Mouse (Mus musculus) neural tube, embryonic 10.5 days (tissue): ENCODE results near the gene A030003K21Rik.
"Not testable (repeated sequence)": the region's sequence is repeated elsewhere in the genome, so short reads cannot be mapped to it uniquely, and the experiment has no call there.

Experiments used
- DNase-seq: peaks from one replicate; pipeline ENCODE4 v3.0.0-alpha.2; 2017; ENCODE audit warnings: low spot score; ENCODE audit errors: extremely low spot score

A030003K21Rik gene

GRCm38 (mm10) chr1:82943295-82943694, at the start of gene A030003K21Rik:
TSS of gene A030003K21Rik (minus strand) at chr1:82943388.
- DNase-seq, result not testable (repeated sequence)

DNA sequence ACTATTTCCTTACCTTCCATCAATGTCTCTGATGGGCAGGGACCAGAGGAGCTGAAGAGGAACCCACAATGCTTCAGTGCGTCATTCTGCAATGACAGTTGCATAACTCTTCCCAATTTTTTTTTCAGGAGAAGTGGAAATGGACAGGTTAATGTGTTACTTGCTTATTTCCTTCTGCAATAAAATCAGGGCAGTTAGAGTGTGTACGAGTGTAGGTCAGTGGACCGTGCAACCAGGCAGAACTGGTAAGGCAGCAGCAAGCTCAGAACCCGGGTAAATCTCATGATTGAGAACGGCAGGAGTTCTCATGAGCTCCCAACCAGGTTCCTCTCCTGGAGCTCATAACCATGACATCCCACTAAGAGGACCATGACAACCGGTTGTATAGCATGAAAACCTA, 48.9 kb upstream of the A030003K21Rik start:
- no peak for DNase-seq

DNA sequence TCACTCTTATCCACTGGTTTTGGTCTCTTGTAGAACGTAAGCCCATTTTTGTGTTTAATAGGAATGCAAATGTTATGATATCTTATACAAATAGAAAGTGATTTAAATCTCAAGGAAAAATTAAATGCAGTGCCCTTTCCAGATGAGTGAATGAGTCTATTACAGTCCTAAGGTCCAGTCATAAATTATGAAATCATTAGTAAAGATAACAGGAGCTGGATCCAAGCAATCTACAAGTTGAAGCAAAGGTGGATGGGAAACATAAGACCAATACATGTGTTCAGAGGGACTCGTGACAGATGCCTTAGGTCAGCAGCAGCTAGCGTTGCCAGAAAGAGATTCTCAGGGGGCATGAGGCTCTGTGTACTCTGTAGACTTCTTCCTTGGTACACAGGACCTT, 48.4 kb upstream of the A030003K21Rik start:
- no peak for DNase-seq

DNA sequence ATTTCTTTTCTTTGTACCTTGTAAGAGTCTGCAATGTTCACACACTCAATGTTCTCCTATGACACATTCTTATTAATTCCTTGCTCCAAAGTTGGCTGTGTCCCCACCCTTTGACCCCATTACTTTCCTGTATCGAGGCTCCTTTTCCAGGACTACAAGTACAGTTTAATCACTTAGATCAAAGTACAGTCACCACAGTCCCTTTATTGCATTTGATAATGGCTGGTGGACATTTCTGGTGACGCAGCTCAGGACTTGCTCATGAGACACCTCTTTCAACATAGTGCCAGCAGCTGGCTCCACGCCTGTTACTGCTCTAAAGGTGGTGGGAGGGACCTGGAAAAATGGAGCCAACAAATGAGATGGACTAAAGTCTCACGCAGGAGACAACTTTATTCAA, 47.9 kb upstream of the A030003K21Rik start:
- DNase-seq, result no peak

- no peak for DNase-seq
Measured at GRCm38 (mm10) chr1:82987530-82988198, 44.5 kb upstream of the A030003K21Rik start.

DNA sequence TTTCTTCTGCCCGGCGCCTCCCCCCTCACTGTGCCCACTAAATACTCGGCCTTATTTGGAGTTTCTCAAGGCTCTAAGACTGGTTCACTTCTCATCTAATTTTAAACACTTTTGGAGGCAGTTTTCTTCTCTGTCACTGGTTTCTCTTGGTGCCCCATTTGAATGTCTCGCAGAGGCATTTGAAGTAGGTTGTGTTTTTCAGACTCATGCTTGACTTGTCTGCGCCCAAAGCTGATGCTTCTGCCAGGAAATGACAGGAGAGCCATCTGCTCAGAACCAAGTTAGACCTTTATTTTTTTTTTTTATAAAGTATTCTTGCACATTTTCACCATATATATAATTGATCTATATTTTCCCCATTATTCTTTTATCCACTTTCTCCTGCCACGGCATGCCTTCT, 43.5 kb upstream of the A030003K21Rik start:
- no peak for DNase-seq

- DNase-seq, result no peak
Measured at GRCm38 (mm10) chr1:82977840-82978239, 34.7 kb upstream of the A030003K21Rik start.

GRCm38 (mm10) chr1:82975750-82976149, 32.6 kb upstream of the A030003K21Rik start:
- DNase-seq, result no peak

DNA sequence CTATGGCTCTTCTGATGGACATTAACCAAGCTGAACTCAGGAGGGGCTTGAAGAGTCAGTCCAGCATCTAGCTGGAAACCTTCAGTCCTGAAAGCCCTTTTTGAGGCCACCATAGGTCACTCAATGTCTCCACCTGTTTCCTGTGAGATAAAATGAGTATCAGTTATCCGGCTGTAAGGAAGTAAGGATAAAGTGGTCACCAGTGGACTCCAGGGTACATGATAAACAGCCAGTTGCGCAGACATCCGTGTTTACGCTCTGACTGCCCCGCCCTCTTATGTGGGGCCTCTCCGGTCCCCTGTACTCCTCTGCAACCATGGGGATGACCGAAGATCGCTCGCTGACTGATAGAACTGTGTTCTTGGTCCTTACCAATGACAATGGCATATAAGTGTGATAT, 31.2 kb upstream of the A030003K21Rik start:
- DNase-seq, result no peak

DNA sequence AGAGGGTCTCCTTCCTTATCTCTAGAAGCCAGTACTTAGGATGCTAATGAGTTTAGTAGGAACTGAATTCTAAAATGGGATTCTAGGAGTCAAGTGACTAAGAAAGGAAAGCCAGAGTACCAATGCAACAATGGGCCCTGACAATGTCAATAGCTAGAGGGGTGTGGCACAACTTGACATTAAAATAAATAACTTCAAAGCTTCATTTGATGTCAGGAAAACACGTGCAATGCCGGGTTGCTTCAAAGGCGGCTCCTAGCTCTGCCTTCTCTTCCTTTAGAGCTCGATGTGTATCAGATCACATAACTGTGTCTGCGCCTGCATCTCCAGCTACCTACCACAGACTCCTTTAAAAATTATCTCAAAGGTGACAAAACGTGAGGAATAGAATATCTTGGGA, 30.7 kb upstream of the A030003K21Rik start:
- DNase-seq, result no peak

DNA sequence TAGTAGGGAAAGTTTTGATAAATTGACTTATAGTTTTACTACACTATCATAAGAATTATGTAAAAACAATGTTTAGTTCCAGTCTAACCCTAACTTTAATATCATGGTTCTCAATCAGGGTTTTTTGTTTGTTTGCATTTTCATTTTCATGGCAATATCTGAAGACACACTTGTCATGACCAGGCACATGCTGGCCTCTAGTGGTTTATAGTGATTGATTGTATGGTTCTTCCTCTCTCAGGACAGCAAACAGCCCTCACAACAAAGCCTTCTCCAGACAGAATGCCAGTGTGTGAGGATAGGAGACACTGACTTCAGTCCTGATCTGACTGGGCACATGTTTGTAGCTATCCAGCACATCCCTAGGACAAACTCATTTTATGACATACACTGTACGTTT, 30.1 kb upstream of the A030003K21Rik start:
- no peak for DNase-seq

DNA sequence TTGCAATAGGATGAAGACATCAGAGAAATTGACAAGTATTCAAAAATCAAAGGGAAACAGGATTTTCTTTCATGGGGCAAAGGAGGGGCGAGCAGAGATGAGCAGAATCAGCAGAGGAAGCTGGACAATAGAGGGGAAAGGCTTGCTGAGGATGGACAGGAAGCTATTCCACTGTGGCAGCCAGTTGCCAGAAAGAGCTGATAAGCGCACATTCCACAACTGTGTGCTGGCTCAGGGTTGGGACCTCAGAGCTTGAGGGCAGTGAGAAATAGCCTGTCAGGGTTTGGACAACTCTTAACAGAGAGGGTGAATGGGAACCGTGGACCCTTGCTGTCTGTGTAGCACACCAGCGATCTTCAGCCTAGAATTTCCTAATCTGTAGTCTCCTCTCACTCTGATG, 28.9 kb upstream of the A030003K21Rik start:
- DNase-seq, result no peak

- DNase-seq, result no peak
Measured at GRCm38 (mm10) chr1:82966413-82966812, 23.2 kb upstream of the A030003K21Rik start.

DNA sequence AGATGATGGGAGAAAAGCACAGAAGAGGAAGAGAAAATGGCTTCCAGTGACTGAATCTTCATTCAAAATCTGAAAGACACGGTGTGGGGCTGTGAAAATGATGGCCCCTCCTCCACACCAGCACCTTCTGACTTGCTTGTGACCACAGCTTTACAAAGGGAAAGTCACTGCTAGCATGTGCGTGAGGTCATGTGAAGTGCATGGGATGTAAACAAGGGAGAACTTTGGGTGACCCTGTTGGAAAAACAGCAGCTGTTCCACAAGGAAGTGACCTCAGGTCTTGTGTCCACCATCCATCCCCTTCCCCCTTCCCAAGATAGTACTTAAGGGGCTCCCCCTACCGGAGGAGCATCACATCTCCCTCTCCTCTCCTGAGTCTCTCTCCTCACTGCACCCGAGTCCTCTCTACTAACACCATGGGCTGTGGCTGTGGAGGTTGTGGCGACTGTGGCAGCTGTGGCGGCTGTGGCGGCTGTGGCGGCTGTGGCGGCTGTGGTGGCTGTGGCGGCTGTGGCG, 16.7 kb upstream of the A030003K21Rik start, which contains the start of gene Gm47955:
Gene Gm47955, plus strand, starts transcription at position 417 of the 516 bp plus-strand sequence.
- DNase-seq, result no peak

GRCm38 (mm10) chr1:82955913-82956312, 12.7 kb upstream of the A030003K21Rik start, which contains the start of gene Gm7544:
TSS of gene Gm7544 (minus strand) at chr1:82956013.
- DNase-seq, result not testable (repeated sequence)

GRCm38 (mm10) chr1:82948601-82949000, 5.4 kb upstream of the A030003K21Rik start:
- no peak for DNase-seq

DNA sequence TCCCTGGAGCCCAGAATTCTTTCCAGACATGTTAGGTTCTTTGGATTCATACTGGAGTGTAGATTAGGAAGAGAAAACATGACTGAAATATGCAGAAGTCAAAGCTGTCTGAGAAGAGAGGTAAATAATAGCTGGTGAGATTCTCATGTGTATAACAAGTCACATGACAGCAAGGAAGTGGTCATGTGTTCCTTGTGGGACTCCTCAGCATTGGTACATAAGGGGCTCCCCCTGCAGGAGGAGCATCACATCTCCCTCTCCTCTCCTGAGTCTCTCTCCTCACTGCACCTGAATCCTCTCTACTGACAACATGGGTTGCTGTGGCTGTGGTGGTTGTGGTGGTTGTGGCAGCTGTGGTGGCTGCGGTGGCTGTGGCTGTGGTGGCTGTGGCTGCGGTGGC, 2.8 kb upstream of the A030003K21Rik start:
- not testable (repeated sequence) for DNase-seq

DNA sequence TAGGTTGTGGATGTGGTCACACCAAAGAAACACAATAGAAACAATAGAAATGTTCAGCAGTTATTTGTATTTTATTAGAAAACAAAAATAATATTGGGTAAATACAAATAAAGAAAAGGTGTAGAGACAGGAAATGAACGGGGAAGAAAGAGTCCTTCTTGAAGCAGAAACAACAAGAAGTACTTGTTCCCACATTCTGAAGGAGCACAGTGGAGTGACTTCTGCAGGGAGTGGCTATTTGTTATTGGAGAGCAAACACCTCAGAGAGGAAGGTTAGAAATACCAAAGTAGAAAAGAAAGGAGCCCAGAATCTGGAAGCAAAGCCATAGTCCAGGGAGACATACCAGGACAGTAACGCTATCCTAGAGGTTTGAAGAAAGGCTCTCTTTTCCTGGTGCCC, 683 bp downstream of the A030003K21Rik start:
- DNase-seq, result not testable (repeated sequence)

DNA sequence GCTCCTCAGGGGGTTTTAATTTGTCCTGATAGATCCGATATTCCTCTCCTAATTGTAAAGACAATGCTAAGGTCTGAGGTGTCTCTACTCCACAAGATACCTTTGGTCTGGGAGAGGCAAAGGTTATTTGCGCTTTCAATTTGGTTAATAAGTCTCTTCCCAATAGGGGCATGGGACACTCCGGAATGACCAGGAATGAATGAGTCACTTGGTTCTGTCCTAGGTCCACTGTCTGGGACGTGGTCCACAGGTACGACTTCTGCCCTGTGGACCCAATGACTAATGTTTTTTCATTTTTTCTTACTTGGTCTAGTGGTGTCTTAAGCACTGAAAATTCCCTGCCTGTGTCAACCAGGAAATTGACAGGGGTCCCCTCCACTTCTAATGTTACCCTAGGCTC, 4.5 kb downstream of the A030003K21Rik start:
- DNase-seq, result no peak

- DNase-seq, result not testable (repeated sequence)
Measured at GRCm38 (mm10) chr1:82931326-82931725, 11.9 kb downstream of the A030003K21Rik start, which contains the start of gene Gm6217. TSS of gene Gm6217 (minus strand) at chr1:82931399.

DNA sequence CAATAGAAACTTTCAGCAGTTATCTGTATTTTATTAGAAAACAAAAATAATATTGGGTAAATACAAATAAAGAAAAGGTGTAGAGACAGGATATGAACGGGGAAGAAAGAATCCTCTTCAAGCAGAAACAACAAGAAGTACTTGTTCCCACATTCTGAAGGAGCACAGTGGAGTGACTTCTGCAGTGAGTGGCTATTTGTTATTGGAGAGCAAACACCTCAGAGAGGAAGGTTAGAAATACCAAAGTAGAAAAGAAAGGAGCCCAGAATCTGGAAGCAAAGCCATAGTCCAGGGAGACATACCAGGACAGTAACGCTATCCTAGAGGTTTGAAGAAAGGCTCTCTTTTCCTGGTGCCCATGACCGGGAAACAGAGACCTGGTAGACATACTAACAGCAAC, 12.6 kb downstream of the A030003K21Rik start:
- not testable (repeated sequence) for DNase-seq

DNA sequence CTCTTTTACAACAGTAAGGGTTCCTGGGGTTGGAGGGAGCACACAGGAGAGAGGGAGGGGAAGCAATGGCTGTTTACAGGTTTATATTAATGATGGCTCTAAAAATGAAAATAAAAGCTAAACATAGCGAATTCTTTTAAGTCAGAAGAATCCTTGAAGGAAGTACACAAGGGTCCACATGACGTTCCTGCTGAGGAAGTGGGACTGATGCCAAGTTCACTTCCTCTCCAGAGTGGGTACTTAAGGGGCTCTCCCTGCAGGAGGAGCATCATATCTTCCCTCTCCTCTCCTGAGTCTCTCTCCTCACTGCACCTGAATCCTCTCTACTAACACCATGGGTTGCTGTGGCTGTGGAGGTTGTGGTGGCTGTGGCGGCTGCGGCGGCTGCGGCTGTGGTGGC, 18.5 kb downstream of the A030003K21Rik start, which contains the start of gene A030014E15Rik:
Gene A030014E15Rik, plus strand, starts transcription at position 268 of the 400 bp plus-strand sequence.
- DNase-seq, result no peak

- DNase-seq, result not testable (repeated sequence)
Measured at GRCm38 (mm10) chr1:82913434-82913833, 29.8 kb downstream of the A030003K21Rik start.
